In the genomic region with DNA sequence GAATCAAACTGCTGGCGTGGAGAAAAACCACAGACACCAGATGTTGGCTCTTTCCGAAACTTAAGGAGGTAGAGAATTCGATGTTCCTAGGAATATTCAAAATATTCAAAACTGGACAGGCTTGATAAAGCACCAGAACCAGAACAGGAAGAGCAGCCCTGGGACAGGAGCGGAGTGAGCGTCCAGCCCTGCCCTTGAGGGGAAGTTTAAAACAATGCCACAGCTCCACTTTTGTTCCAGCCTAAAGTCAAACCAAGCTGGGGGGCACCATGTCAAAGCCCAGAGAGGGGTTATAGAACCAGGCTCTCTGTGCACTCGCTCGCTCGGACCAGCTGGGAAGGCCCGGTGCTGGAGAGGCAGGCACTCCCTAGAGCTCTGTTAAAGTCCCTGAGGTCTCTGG, we compare ENCODE assay signal across 11 mouse cellular contexts. TPM values are rescaled to one million over a fixed set of nuclear protein-coding genes. Genes with fewer than 3 reads are reported as not detected.
DNase-seq lines count a peak whose midpoint lies in the region; ATAC-seq and TF ChIP-seq lines count a peak whose summit lies in the region.
"Had no signal": no experiment of that assay in that cellular context is flagged by ENCODE, and none has a peak within 500 bp of the region (broad histone marks: within the 10 kb centered on the region; RNA-seq: fewer than 3 reads in every experiment).

No protein-coding gene starts in this region.

- no peak for DNase-seq in forebrain, embryonic 10.5 days (ENCODE audit: extremely low spot score, low spot score)
- DNase-seq in lung, embryonic 14.5 days = peak; percentile 30
- no peak for DNase-seq in lung, postnatal 25 days (ENCODE audit: low spot score)
- DNase-seq in heart, postnatal 0 days (ENCODE audit: low spot score) = no peak
- no peak for DNase-seq in ovary, postnatal 14 days (ENCODE audit: low spot score)
- DNase-seq: cerebellum, adult 11-12 months; left cerebral cortex, postnatal 4 days had no signal

- no peak overlapping the region for H3K4me2 ChIP-seq in forebrain, embryonic 12.5 days
- H3K4me2 ChIP-seq in lung, embryonic 14.5 days = peak overlapping the region; percentile 10; the same call in 1 of the 2 replicates
- peak overlapping the region; percentile 43 for H3K4me2 ChIP-seq in heart, postnatal 0 days (ENCODE audit: low read depth, low read length)
- H3K4me2 ChIP-seq in forebrain, embryonic 13.5 days = no peak overlapping the region
- H3K4me2 ChIP-seq: midbrain, embryonic 15.5 days had no signal

- TF ChIP-seq CTCF in lung, embryonic 14.5 days (IDR thresholded peaks at IDR 0.05; ENCODE audit: low read depth) = no peak
- TF ChIP-seq CTCF in heart, postnatal 0 days (IDR thresholded peaks at IDR 0.05; ENCODE audit: low read depth) = no peak
- TF ChIP-seq CTCF in small intestine, adult 2 months (IDR thresholded peaks at IDR 0.05; ENCODE audit: extremely low read depth, insufficient read length, insufficient replicate concordance, low read depth, low read length) = no peak

- no peaks in the 10 kb centered on the region for H3K27me3 ChIP-seq in forebrain, embryonic 12.5 days
- no peaks in the 10 kb centered on the region for H3K27me3 ChIP-seq in forebrain, embryonic 10.5 days (ENCODE audit: poor library complexity, severe bottlenecking)
- no peaks in the 10 kb centered on the region for H3K27me3 ChIP-seq in lung, embryonic 14.5 days (ENCODE audit: insufficient read depth, low read length)
- H3K27me3 ChIP-seq in heart, postnatal 0 days (ENCODE audit: control insufficient read depth, insufficient read depth, low read length) = no peaks in the 10 kb centered on the region
- H3K27me3 ChIP-seq in small intestine, adult 2 months (ENCODE audit: control insufficient read depth, insufficient read depth, low read length) = no peaks in the 10 kb centered on the region
- H3K27me3 ChIP-seq in forebrain, embryonic 13.5 days = no peaks in the 10 kb centered on the region
- H3K27me3 ChIP-seq: midbrain, embryonic 15.5 days had no signal

- no peaks in the 10 kb centered on the region for H3K9me3 ChIP-seq in forebrain, embryonic 12.5 days
- H3K9me3 ChIP-seq in forebrain, embryonic 10.5 days = peaks cover 8% of the 10 kb centered on the region; the same call in 1 of the 2 replicates
- no peaks in the 10 kb centered on the region for H3K9me3 ChIP-seq in lung, embryonic 14.5 days (ENCODE audit: low read depth, low read length)
- no peaks in the 10 kb centered on the region for H3K9me3 ChIP-seq in heart, postnatal 0 days (replicated peaks; ENCODE audit: control insufficient read depth, low read length)
- peaks cover 6% of the 10 kb centered on the region for H3K9me3 ChIP-seq in forebrain, embryonic 13.5 days (replicated peaks)
- H3K9me3 ChIP-seq: midbrain, embryonic 15.5 days had no signal

- no peaks in the 10 kb centered on the region for H3K36me3 ChIP-seq in forebrain, embryonic 12.5 days (replicated peaks)
- H3K36me3 ChIP-seq in forebrain, embryonic 10.5 days (replicated peaks) = peaks cover 5% of the 10 kb centered on the region
- no peaks in the 10 kb centered on the region for H3K36me3 ChIP-seq in lung, embryonic 14.5 days (ENCODE audit: insufficient read depth)
- H3K36me3 ChIP-seq in heart, postnatal 0 days (replicated peaks; ENCODE audit: control insufficient read depth, insufficient read depth, low read length) = no peaks in the 10 kb centered on the region
- no peaks in the 10 kb centered on the region for H3K36me3 ChIP-seq in small intestine, adult 2 months (ENCODE audit: control insufficient read depth, insufficient read depth, low read length)
- H3K36me3 ChIP-seq in forebrain, embryonic 13.5 days (ENCODE audit: poor library complexity, severe bottlenecking) = no peaks in the 10 kb centered on the region
- H3K36me3 ChIP-seq: midbrain, embryonic 15.5 days had no signal

- peaks cover 9% of the 10 kb centered on the region for H3K4me1 ChIP-seq in forebrain, embryonic 12.5 days
- peaks cover 18% of the 10 kb centered on the region for H3K4me1 ChIP-seq in forebrain, embryonic 10.5 days
- H3K4me1 ChIP-seq in lung, embryonic 14.5 days (ENCODE audit: insufficient read depth) = peaks cover 26% of the 10 kb centered on the region
- peaks cover 13% of the 10 kb centered on the region for H3K4me1 ChIP-seq in heart, postnatal 0 days (ENCODE audit: control insufficient read depth, insufficient read depth)
- peaks cover 20% of the 10 kb centered on the region for H3K4me1 ChIP-seq in small intestine, adult 2 months (ENCODE audit: control insufficient read depth, insufficient read depth, insufficient read length, low read length)
- peaks cover 1% of the 10 kb centered on the region; the same call in 1 of the 2 replicates for H3K4me1 ChIP-seq in forebrain, embryonic 13.5 days
- H3K4me1 ChIP-seq: midbrain, embryonic 15.5 days had no signal

- no peak for TF ChIP-seq POLR2A in small intestine, adult 2 months (IDR thresholded peaks at IDR 0.05; ENCODE audit: low read depth, low read length)

- H3K4me3 ChIP-seq in forebrain, embryonic 12.5 days (replicated peaks) = no peak overlapping the region
- no peak overlapping the region for H3K4me3 ChIP-seq in forebrain, embryonic 10.5 days
- no peak overlapping the region for H3K4me3 ChIP-seq in lung, embryonic 14.5 days (ENCODE audit: low read depth, low read length)
- no peak overlapping the region for H3K4me3 ChIP-seq in heart, postnatal 0 days (ENCODE audit: low read depth, low read length)
- no peak overlapping the region for H3K4me3 ChIP-seq in small intestine, adult 2 months (ENCODE audit: low read depth, low read length)
- no peak overlapping the region for H3K4me3 ChIP-seq in forebrain, embryonic 13.5 days
- H3K4me3 ChIP-seq: midbrain, embryonic 15.5 days had no signal

- ATAC-seq in forebrain, embryonic 12.5 days (ENCODE audit: low FRiP score) = no peak
- ATAC-seq in lung, embryonic 14.5 days (ENCODE audit: insufficient read depth) = no peak
- no peak for ATAC-seq in heart, postnatal 0 days (ENCODE audit: insufficient read depth, low read depth)
- ATAC-seq in forebrain, embryonic 13.5 days = no peak
- ATAC-seq: midbrain, embryonic 15.5 days had no signal

- 0 out of 2 replicates have a peak overlapping the region, but pooled peaks have one; percentile 25 for H3K27ac ChIP-seq in forebrain, embryonic 12.5 days
- no peak overlapping the region for H3K27ac ChIP-seq in forebrain, embryonic 10.5 days
- H3K27ac ChIP-seq in lung, embryonic 14.5 days (ENCODE audit: low read depth) = peak overlapping the region; percentile 79
- H3K27ac ChIP-seq in heart, postnatal 0 days (ENCODE audit: low read depth) = peak overlapping the region; percentile 79
- peak overlapping the region; percentile 45; the same call in 1 of the 2 replicates for H3K27ac ChIP-seq in small intestine, adult 2 months (ENCODE audit: insufficient read depth, low read depth, low read length)
- no peak overlapping the region for H3K27ac ChIP-seq in forebrain, embryonic 13.5 days
- H3K27ac ChIP-seq: midbrain, embryonic 15.5 days had no signal

- TF ChIP-seq EP300 in heart, postnatal 0 days (IDR thresholded peaks at IDR 0.05; ENCODE audit: low read depth) = no peak

- 89% methylated on average over 9 of the region's 9 CpGs for WGBS in forebrain, embryonic 12.5 days
- 91% methylated on average over 9 of the region's 9 CpGs for WGBS in forebrain, embryonic 10.5 days
- WGBS in lung, embryonic 14.5 days = 61% methylated on average over 9 of the region's 9 CpGs
- WGBS in heart, postnatal 0 days = 67% methylated on average over 9 of the region's 9 CpGs
- WGBS in small intestine, adult 2 months = 74% methylated on average over 9 of the region's 9 CpGs
- 92% methylated on average over 9 of the region's 9 CpGs for WGBS in forebrain, embryonic 13.5 days

- H3K9ac ChIP-seq in forebrain, embryonic 12.5 days = no peak overlapping the region
- no peak overlapping the region for H3K9ac ChIP-seq in lung, embryonic 14.5 days
- no peak overlapping the region for H3K9ac ChIP-seq in heart, postnatal 0 days (replicated peaks; ENCODE audit: low read depth, low read length)
- H3K9ac ChIP-seq in forebrain, embryonic 13.5 days = no peak overlapping the region
- H3K9ac ChIP-seq: midbrain, embryonic 15.5 days had no signal

RNA-seq across cellular contexts. Expression of gene Uvrag, which starts 8.3 kb away (rescaled TPM):
- 14.8 and 16.1 TPM in 2 replicates for polyA plus RNA-seq in forebrain, embryonic 12.5 days (2016; fragmentation: Nextera tagmentation; extraction: Ambion mirVana)
- polyA plus RNA-seq in forebrain, embryonic 10.5 days (2016; fragmentation: Nextera tagmentation; extraction: Ambion mirVana) = 9.8 and 10.4 TPM in 2 replicates
- polyA plus RNA-seq in lung, embryonic 14.5 days (2014; fragmentation: Nextera tagmentation; extraction: Ambion mirVana) = 22.0 and 25.1 TPM in 2 replicates
- total RNA-seq in heart, postnatal 0 days (2014; rRNA removed; ENCODE audit: low replicate concordance) = 37.2 and 38.1 TPM in 2 replicates
- polyA plus RNA-seq in heart, postnatal 0 days (2015; fragmentation: Nextera tagmentation; extraction: Ambion mirVana) = 11.1 and 11.8 TPM in 2 replicates
- 14.8 and 28.2 TPM in 2 replicates for polyA plus RNA-seq in small intestine, adult 2 months (2012; rRNA removed)
- polyA plus RNA-seq in forebrain, embryonic 13.5 days (2015; fragmentation: Nextera tagmentation; extraction: Ambion mirVana) = 13.6 and 14.6 TPM in 2 replicates

RNA-seq across cellular contexts. Expression of gene Dgat2, which starts 49.9 kb away (rescaled TPM):
- polyA plus RNA-seq in forebrain, embryonic 12.5 days (2016; fragmentation: Nextera tagmentation; extraction: Ambion mirVana) = 8.4 and 8.6 TPM in 2 replicates
- 12.3 and 14.8 TPM in 2 replicates for polyA plus RNA-seq in forebrain, embryonic 10.5 days (2016; fragmentation: Nextera tagmentation; extraction: Ambion mirVana)
- 17.0 and 25.2 TPM in 2 replicates for polyA plus RNA-seq in lung, embryonic 14.5 days (2014; fragmentation: Nextera tagmentation; extraction: Ambion mirVana)
- 114 and 121 TPM in 2 replicates for total RNA-seq in heart, postnatal 0 days (2014; rRNA removed; ENCODE audit: low replicate concordance)
- 112 and 115 TPM in 2 replicates for polyA plus RNA-seq in heart, postnatal 0 days (2015; fragmentation: Nextera tagmentation; extraction: Ambion mirVana)
- 159 and 234 TPM in 2 replicates for polyA plus RNA-seq in small intestine, adult 2 months (2012; rRNA removed)
- polyA plus RNA-seq in forebrain, embryonic 13.5 days (2015; fragmentation: Nextera tagmentation; extraction: Ambion mirVana) = 7.7 and 7.9 TPM in 2 replicates

Comparison
In these comparisons a context has a peak if more than half of its experiments do, and no peak if none do; other contexts are left out.
1. H3K27ac ChIP-seq: peak in forebrain, embryonic 12.5 days (single experiment), lung, embryonic 14.5 days (single experiment), heart, postnatal 0 days (single experiment) and small intestine, adult 2 months (single experiment); none in forebrain, embryonic 10.5 days (single experiment) and forebrain, embryonic 13.5 days (single experiment).
2. H3K4me2 ChIP-seq: peak in lung, embryonic 14.5 days (single experiment) and heart, postnatal 0 days (single experiment); none in forebrain, embryonic 12.5 days (single experiment) and forebrain, embryonic 13.5 days (single experiment).